Mouse (Mus musculus) heart, postnatal 14 days (tissue): ENCODE results near the gene Agmo. TPM values are rescaled to one million over a fixed set of nuclear protein-coding genes. Genes with fewer than 3 reads are reported as not detected.

Experiments
- DNase-seq, 2 experiments: peaks; one replicate each; pipeline ENCODE4 v3.0.0; 2021 to 2022
- intact Hi-C: fragments of 180-260 bp; cut with DNase I; formaldehyde crosslinking; loops from one replicate; pipeline ENCODE4 v1.15.1; 2025
- total RNA-seq, 2 experiments: library from RNA; stranded (reverse); gene quantifications; 2 replicates each; pipeline ENCODE4 v1.2.3; 2021

The Agmo gene
- total RNA-seq, 2 experiments from 2014 or later, result 1.4 TPM

DNA sequence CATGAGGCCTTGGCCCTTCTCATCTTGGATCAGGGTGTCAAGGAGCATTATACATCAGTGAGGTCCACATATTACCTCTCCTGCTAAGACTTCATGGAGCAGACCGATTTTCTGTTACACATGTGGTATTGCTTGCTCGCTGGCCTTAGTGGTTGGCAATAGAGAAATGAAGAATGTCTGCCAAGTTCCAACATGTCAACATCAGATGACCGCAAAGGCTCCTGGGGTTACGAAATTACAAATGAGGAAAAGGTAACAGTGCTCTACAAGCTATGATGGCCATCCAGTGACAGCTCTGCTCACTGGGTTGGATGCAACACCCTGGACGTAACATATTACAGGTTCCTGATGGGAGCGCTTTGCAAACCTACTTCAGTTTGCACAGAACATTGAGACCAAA lies 161.1 kb downstream of the Agmo start:
- intact Hi-C loops, result no loop called here
- no peak for DNase-seq

- no peak for DNase-seq
- intact Hi-C loops, result no loop called here
Observed at GRCm38 (mm10) chr12:37426350-37426749, 184.9 kb downstream of the Agmo start.

- intact Hi-C loops, result no loop called here
- no peak for DNase-seq
Observed at GRCm38 (mm10) chr12:37426750-37427149, 185.3 kb downstream of the Agmo start.

- DNase-seq, result no peak
- intact Hi-C loops, result no loop called here
Observed at GRCm38 (mm10) chr12:37434466-37434865, 193.0 kb downstream of the Agmo start.

DNA sequence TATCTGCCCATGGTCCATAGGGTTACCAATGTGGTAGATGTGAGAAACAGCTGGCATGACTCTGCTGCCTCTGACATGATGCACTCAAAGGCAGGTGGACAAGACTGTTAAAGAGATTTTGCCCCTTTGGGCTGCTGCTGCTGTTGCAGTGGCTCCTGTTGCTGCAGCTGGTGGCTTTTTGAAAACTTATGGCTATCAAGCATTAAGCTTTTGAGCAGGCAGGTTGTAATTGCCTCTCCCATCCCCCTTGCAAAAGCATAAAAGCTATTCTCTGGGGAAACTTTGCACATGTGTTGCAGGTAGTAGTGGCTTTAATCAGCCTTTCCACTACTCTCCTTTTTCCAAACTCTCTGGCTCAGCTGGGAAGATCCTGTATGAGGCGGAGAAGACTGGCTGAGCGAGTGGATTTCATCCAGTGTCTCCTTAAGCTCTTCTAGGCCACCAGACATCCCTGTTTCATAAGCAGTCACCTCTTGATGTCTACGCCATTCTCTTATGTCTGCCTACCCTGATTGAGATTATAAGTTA lies 201.1 kb downstream of the Agmo start:
- no peak for DNase-seq
- intact Hi-C loops, result loop anchor here (10.0 kb wide), 2 partner anchors 338 to 1228 kb away; partner anchors contain the start of gene Meox2

DNA sequence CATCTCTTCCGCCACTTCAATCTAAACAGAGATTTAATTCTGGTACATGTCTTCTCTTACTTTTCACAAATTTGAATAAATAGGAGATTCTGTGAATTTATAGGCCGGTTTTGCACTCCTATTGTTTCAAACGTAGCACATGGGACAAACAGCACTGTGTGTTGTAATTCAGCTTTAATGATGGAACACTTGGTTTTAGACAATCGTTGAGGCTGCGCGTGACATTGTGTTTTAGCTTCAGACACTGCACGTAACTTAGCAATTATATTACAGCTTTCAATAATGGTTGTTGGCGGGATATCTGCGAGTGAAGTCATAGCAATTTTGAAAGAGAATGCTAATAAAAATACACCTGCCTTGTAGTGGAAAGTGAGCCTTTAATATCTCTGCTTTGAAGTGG lies 203.8 kb downstream of the Agmo start:
- no peak for DNase-seq
- intact Hi-C loops, result loop anchor here (10.0 kb wide), 2 partner anchors 340 to 1230 kb away; partner anchors contain the start of gene Meox2

- intact Hi-C loops, result loop anchor here (10.0 kb wide), 2 partner anchors 345 to 1235 kb away; partner anchors contain the start of gene Meox2
- DNase-seq, result no peak
Observed at GRCm38 (mm10) chr12:37449597-37449996, 208.2 kb downstream of the Agmo start.

DNA sequence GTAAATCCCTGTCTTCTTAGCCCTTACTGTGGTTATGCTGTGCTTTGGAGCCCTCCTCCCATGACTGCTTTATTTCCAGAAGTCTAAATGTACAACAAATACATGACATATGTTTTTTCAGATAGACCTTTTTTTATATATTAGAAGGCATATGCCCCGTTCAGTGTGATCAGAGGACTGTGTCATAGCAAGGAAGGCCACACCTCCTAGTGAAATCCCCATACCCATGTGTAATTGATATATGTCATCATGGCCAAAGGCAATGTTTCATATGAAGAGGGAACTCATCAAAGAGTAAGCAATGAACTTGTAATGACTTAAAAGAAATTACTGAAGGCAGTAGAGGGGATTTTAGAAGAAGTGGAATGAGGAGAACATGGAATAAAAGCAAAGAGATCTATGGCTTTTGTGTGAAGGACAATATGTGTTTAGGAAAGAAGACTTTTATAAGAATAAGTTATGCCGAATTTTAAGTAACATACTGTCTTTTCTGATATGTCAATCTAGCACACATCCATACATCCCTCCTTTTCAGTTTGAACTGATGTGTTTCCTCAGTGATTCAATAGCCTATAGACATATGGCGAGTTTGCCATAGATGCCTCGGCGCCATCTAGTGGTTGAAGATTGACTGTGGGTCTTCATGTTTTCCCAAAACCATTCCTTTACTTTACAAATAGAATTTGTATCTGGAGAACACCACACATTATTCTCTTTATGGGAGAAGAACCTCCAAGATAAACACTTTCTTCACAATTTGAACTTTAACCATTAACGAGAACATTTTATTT lies 209.1 kb downstream of the Agmo start:
- intact Hi-C loops, result loop anchor here (1.0 to 5.0 kb wide), 2 partner anchors 373 to 737 kb away; no protein-coding TSS in a partner anchor
- DNase-seq, result peak; percentile 49 to 74

DNA sequence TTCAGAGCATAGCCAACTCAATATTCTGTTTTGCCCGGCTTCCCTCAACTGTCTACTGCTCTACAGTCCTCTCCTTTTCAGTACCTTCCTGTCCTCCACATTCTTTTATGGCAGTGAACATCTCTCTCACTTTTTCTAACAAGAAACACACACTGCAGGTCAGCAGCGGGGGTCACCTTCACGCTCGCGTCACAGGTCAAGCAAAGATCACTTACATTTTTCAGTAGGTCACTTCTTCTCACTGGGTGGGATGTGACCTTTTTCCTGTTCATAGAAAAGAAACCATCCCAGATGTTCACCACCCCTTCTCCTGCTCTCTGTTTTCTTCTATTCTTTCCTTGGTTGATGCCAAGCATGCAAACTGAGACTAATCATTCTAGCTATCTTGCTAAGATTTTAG lies 230.2 kb downstream of the Agmo start:
- DNase-seq, result no peak
- intact Hi-C loops, result no loop called here

GRCm38 (mm10) chr12:37476849-37477248 lies 235.4 kb downstream of the Agmo start:
- intact Hi-C loops, result no loop called here
- no peak for DNase-seq

- intact Hi-C loops, result no loop called here
- DNase-seq, result no peak
Observed at GRCm38 (mm10) chr12:37487991-37488390, 246.6 kb downstream of the Agmo start.

DNA sequence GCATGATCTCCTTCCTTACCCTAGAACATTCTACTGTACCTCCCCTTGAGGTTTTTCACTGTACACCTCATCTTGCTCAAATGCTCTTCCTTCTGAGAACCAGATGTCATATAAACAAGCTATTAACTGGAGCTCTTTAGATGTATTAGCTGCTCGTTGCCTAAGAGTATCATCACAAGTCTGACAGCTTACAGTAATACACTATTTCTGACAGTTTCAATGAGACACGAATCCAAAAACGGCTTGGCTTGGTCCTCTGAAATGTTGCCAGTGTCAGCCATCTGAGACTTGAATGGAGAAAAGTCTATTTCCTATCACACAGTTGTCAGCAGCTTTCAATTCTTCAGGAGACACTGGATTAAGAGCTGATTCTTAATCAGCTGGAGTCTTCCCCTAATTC lies 257.4 kb downstream of the Agmo start:
- intact Hi-C loops, result no loop called here

GRCm38 (mm10) chr12:37507406-37507805 lies 266.0 kb downstream of the Agmo start:
- intact Hi-C loops, result no loop called here
- DNase-seq, result no peak

More for the DNA sequence above, 257.4 kb downstream of the Agmo start:
- DNase-seq, result peak in 1 of 2 experiments; percentile 7

GRCm38 (mm10) chr12:37507826-37508225 lies 266.4 kb downstream of the Agmo start:
- DNase-seq, result no peak
- intact Hi-C loops, result no loop called here

GRCm38 (mm10) chr12:37521772-37522171 lies 280.3 kb downstream of the Agmo start:
- intact Hi-C loops, result no loop called here
- DNase-seq, result no peak

DNA sequence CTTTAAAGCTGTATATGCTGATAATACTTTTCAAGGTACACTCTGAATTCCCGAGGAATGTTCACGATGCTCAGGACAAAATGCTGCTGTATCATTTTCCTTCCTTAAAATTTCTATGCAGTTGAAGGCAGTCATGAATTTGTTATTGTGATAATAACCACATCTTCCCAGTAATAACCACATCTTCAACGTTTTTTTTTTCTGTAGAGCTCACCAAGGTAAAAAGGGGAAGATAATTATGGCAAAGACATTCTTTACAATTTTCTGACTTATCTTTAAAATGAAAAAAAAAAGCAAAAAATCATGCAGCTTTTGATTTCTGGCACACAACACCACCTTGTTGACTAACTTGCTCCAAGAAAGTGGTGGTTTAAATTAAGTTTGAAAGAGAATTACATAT lies 283.2 kb downstream of the Agmo start:
- intact Hi-C loops, result no loop called here
- DNase-seq, result no peak

GRCm38 (mm10) chr12:37540994-37541393 lies 299.6 kb downstream of the Agmo start:
- intact Hi-C loops, result no loop called here
- DNase-seq, result no peak

GRCm38 (mm10) chr12:37558284-37558683 lies 316.8 kb downstream of the Agmo start:
- intact Hi-C loops, result no loop called here

DNA sequence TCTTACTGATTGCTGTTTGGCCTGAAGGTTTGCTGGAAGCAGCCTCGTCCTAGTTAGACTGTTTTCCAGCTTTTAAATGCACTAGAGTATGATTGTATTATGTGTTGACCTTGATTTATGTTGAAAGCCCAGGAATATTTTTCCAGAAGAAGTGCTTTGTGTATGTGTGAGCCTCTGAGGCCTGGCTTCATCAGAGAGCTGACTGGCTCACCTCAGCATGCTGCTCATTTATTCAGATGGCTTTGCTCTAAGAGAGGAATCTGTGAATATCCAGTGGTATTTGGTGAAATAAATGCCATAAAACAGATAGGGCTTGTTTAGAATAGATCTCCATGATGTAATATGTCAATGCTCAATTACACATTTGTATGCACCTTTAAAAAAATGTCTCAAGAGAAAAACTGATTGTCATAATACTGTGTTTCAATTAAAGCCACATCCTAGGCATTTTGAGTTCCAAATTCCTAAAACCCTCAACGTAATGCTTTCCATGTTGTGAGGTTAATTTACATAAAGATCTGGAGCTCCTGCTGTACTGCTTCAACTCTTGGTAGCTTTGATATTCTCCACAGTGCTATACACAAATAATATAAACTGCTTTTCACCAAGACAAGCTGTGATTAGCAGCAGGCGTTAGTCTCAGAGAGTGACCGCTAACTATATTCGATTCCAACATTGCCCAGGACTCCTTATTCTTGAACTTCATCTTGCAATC lies 324.6 kb downstream of the Agmo start:
- DNase-seq, result no peak
- intact Hi-C loops, result no loop called here

More at GRCm38 (mm10) chr12:37558284-37558683, 316.8 kb downstream of the Agmo start:
- DNase-seq, result no peak

- intact Hi-C loops, result no loop called here
- DNase-seq, result no peak
Observed at GRCm38 (mm10) chr12:37571922-37572321, 330.5 kb downstream of the Agmo start.

DNA sequence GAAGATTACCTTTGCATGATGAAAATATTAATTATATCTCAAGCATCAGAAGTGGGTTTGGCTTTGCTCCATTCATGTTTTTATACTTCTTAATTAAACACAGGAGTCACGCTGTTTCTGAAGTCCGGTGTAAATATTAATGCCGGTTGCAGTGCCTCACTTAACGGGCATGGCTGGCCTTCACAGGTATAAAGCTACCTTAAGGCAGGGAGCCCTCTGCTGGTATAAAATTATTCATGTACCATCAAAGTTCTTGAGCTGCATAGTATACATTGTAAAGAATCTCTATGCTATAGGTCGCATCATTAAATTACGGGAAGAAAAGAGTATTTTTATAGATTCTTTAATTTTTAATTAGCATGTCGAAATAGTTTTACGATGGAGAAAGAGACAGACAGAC lies 341.3 kb downstream of the Agmo start:
- intact Hi-C loops, result no loop called here
- no peak for DNase-seq
